Mouse (Mus musculus): ENCODE results near the gene Tctex1d2. TPM values are rescaled to one million over a fixed set of nuclear protein-coding genes. Genes with fewer than 3 reads are reported as not detected.

Tctex1d2 gene
- 1 to 10 TPM; 5.2 to 5.5 TPM for total RNA-seq (2021)
- long read RNA-seq, experiment 1, transcript Tctex1d2-201 (5 exons, 838 nt): major isoform, 6 of 7 reads
- long read RNA-seq, experiment 1, partial matches to known transcripts: 0 of 7 reads
- long read RNA-seq, experiment 1, other reads (novel, unspliced or antisense): 1 of 7 reads
- long read RNA-seq, experiment 2, transcript Tctex1d2-201 (5 exons, 838 nt): major isoform, 7 of 7 reads
- long read RNA-seq, experiment 2, partial matches to known transcripts: 0 of 7 reads
- long read RNA-seq, experiment 2, other reads (novel, unspliced or antisense): 0 of 7 reads

GRCm38 (mm10) chr16:32419517-32420483 lies at the start of gene Tctex1d2:
Gene Tctex1d2, plus strand, starts transcription at chr16:32419702.
- peak; percentile 95 for DNase-seq (ENCODE audit: low spot score)

GRCm38 (mm10) chr16:32371351-32371750 lies 48.2 kb upstream of the Tctex1d2 start:
- peak; percentile 29 for DNase-seq (ENCODE audit: low spot score)

- DNase-seq (ENCODE audit: low spot score): no peak
Measured at GRCm38 (mm10) chr16:32379575-32379974, 39.9 kb upstream of the Tctex1d2 start.

GRCm38 (mm10) chr16:32382901-32383300 lies 36.6 kb upstream of the Tctex1d2 start:
- peak; percentile 36 for DNase-seq (ENCODE audit: low spot score)

DNA sequence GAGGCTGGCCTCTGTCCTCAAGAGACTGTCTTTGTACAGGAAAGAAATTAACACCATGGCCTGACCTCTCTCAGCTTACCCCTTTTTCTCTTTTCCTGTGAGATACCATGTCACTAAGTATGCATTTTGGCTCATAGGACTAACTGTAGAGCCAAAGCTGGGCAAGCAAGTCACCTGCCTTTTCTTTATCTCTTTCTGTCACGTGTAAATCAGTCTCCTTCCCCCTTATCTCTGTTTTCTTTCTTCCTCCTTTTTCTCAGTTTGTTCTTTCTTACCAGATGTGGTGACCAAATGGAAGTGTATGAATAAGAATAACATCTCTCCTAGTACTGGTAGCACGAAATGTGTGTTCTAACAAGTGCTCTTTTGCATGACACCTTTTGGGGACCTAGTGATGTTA lies 34.6 kb upstream of the Tctex1d2 start:
- no peak for DNase-seq (ENCODE audit: low spot score)

DNA sequence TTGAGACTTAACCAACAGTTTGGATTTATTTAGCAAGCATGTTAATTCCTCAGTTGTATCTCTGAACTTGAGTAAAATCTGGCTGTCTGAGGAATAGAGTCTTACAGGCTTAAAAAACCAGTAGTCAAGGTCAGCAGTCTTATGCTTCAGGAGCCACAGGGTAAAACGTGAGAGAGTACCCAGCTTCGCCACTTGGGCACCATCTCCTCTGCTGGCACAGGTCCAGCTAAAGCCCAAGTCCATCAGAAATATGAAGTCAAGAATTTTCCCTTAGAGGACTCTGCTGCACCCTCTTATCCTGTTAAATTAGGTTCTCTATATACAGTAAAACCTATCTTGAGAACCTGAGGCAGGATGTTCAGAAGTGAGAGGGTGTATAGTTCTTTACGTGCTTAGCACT lies 32.7 kb upstream of the Tctex1d2 start:
- DNase-seq (ENCODE audit: low spot score): no peak

- DNase-seq (ENCODE audit: low spot score): no peak
Measured at GRCm38 (mm10) chr16:32389049-32389448, 30.5 kb upstream of the Tctex1d2 start.

DNA sequence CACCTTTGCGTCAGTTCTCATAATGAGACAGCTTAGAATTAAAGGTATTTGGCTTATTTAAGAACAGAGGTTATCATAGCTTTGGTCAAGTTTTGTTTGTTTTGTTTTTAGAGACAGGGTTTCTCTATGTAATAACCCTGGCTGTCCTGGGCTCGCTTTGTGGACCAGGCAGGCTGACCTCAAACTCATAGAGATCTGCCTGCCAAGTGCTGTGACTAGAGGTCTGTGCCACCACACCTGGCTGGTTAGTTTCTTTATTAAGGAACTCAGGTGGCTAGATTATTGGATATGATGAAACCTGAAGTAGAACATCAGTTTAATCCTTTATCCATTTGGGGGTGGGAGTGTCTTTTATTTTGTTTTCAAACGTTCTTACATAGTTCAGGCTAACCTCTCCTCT lies 29.7 kb upstream of the Tctex1d2 start:
- DNase-seq (ENCODE audit: low spot score): no peak

- no peak for DNase-seq (ENCODE audit: low spot score)
Measured at GRCm38 (mm10) chr16:32390882-32391281, 28.6 kb upstream of the Tctex1d2 start.

DNA sequence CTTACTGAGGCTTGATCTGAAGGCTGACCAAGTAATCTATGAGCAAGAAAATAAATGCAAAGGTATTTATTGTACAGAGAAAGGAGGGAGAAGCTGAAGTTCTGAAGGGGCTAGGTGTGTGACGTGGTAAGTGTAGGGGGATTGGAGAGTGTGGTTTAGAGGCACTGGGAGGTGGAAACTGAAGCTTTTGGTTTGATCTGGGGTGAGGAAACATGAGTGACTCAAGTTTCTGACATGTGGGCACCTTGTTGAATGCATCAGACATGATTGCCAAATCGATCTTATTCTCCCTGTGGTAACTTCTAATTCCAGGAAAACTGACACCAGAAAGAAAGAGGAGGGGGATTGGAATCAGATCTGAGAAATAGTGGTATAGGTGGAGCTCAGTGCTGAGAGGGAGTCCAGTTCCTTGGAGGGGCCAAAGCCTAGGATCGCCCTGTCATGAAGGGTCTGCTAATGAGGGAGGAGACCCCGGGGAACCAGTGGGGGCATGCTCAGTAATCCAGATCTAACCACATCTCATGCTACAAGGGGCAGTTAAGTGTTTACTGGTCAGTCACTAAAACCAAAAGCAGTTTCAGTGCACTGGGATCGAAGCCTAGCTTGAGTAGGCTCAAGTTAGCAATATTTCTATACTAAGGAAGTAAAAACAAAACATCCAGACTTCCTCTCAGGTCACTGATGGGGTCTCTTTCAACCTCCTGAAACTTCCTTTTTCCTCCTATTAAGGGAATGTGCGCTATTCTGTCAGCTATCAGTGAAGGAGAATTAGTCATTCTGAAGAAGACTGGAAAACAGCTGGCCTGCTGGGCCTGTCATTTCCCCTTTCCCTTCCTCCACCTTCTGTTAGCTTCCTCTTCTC lies 23.6 kb upstream of the Tctex1d2 start:
- no peak for DNase-seq (ENCODE audit: low spot score)

GRCm38 (mm10) chr16:32396541-32396835 lies 23.0 kb upstream of the Tctex1d2 start:
- no peak for DNase-seq (ENCODE audit: low spot score)

DNA sequence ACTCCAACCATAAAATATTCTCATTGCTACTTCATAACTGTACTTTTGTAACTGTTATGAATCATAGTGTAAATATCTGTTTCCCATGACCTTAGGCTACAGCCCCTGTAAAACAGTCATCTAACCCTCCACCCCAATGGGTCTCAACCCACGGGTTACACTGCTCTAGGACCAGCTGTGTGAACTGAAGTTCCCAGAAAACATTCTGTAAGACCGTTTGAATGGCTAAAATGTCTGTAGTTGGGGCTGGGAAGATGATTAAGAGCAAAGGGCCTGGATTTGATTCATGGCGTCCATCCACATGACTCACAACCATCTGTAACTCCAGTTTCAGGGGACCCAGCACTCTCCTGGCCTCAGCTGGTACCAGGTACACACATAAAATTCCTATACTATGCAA lies 21.3 kb upstream of the Tctex1d2 start:
- DNase-seq (ENCODE audit: low spot score): no peak

DNA sequence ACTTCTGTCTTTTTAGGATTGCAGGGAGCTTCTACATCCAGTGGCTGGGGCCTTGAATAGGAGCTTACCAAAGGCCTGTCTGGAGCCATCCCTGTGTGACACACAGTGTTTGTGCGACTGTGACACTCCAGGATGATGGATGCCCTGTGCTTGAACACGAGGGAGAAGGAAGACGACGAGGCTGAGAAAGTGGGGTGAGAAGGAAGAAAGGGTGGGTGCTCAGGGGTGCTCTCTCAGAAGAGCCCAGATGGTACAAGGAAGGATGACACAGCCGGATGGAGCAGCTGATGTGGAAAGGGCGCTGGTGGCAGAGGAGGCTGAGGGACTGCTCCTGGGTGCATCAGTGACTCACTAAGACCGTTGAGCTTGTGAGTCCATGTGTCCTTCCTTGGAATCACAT lies 19.2 kb upstream of the Tctex1d2 start, which contains the start of gene Tm4sf19:
TSS of gene Tm4sf19 (plus strand) at position 240 of the 400 bp plus-strand sequence.
- no peak for DNase-seq (ENCODE audit: low spot score)

- DNase-seq (ENCODE audit: low spot score): no peak
Measured at GRCm38 (mm10) chr16:32401335-32401965, 18.1 kb upstream of the Tctex1d2 start.

DNA sequence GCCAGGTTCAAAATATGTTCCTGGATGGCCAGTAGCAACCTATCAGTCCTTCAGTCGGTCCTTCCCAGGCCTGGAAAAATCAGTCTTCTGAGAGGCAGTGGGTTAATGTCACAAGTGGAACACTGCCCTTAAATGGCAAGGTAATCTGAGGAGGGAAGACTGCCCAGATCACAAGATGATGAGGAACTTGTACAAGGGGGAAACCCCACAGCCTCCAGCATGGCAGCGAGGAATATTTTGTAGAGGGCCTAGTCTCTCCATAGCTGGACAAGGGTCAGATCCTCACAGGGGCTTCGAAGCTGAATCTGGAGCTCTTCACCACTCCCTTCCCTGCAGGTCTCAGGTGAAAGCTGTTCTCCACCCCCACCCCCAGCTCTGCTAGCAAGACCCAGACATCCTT lies 16.7 kb upstream of the Tctex1d2 start:
- no peak for DNase-seq (ENCODE audit: low spot score)

DNA sequence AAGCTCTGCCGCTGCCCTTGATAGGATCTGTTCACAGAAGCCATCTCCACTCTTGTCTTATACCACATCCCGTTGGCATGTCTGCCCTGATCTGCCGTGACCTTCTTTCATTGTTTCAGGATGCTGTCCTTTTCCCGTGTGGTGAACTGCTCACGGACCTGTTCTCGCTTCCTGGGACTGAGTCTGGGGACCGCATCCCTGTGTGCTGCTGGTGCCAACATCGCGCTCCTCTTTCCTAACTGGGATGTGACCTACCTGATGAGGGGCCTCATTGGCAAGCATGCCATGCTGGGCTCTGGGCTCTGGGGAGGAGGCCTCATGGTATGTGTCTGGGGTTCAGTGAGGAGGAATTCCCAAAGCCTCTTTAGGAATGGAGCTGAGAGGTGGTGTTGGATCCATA lies 13.8 kb upstream of the Tctex1d2 start:
- no peak for DNase-seq (ENCODE audit: low spot score)

- DNase-seq (ENCODE audit: low spot score): no peak
Measured at GRCm38 (mm10) chr16:32406671-32407070, 12.8 kb upstream of the Tctex1d2 start.

DNA sequence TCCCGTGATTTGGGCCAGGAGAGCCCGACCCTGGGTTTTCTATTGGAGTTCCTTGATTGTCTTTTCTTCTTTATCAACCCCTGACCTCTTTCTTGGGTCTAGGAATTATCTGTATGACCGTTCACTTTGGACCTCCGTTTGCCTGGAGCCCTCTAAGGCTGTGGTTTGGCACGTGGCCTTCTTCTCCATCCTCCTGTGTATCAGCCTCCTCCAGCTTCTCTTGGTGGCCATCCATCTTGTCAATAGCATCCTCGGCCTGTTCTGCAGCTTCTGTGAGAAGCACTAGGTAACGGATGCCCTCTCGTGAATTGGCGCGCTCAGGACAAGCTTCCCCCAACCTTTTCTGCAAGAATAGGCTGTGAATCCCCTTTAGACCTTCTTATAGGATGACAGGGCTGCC lies 11.8 kb upstream of the Tctex1d2 start:
- no peak for DNase-seq (ENCODE audit: low spot score)

DNA sequence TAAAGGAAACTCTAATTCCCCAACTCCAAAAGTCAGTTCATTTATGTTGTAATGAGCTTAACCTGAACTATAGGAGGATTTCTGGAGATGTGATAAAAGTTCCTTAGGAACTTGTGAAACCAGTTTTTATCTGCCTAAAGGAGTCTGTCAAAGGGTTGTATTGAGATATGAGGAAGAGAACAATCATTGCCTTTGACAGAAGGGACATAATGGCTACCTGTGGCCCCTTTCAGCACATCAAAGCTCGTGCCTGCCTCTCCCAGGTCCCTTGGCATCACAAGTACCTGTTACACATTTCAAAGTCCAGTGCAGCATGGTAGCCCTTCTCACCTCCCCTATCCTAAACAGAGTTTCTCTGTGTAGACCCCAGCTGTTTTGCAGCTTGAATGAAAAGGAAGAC lies 2.0 kb upstream of the Tctex1d2 start:
- no peak for DNase-seq (ENCODE audit: low spot score)

- no peak for DNase-seq (ENCODE audit: low spot score)
Measured at GRCm38 (mm10) chr16:32427506-32427905, 8.0 kb downstream of the Tctex1d2 start.

- peak; percentile 88 for DNase-seq (ENCODE audit: low spot score)
Measured at GRCm38 (mm10) chr16:32430474-32431046, 11.1 kb downstream of the Tctex1d2 start, which contains the start of gene Pcyt1a. Gene Pcyt1a, plus strand, starts transcription at chr16:32430921.

Data from gastrocnemius, adult 18-20 months (tissue).